Mouse (Mus musculus) kidney, adult 18-20 months (tissue): ENCODE measurements around the gene Gas6.

Source experiments
- DNase-seq: peaks from one replicate; pipeline ENCODE4 v3.0.0; 2021

Gas6 gene

GRCm38 (mm10) chr8:13504894-13505674 lies 10.8 kb upstream of the Gas6 start:
- DNase-seq = no peak

- DNase-seq = no peak
These were observed 9.8 kb upstream of the Gas6 start for GRCm38 (mm10) chr8:13503936-13504606.

DNA sequence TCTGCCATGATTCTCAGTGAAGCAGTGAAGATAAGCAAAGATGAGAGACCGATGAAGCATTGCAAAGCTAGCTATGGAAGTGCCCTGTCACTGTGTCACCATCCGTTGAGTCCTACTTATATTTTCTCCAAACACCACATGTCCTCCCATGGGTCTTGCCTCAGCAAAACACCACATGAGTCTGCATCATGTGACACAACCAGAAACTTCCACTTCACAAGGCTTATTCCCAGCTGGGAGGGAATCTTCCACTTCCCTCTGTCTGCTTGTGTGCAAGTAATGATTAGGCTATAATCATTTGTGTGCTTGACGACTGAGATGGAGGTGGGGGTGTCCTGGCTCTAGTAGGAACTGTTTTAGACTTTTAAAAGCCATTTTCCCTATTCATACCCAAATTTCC lies 6.9 kb upstream of the Gas6 start:
- DNase-seq = no peak

GRCm38 (mm10) chr8:13493011-13493410 lies 1.3 kb downstream of the Gas6 start:
- peak; percentile 71 for DNase-seq

GRCm38 (mm10) chr8:13492198-13492995 lies 1.9 kb downstream of the Gas6 start:
- peak; percentile 73 for DNase-seq

DNA sequence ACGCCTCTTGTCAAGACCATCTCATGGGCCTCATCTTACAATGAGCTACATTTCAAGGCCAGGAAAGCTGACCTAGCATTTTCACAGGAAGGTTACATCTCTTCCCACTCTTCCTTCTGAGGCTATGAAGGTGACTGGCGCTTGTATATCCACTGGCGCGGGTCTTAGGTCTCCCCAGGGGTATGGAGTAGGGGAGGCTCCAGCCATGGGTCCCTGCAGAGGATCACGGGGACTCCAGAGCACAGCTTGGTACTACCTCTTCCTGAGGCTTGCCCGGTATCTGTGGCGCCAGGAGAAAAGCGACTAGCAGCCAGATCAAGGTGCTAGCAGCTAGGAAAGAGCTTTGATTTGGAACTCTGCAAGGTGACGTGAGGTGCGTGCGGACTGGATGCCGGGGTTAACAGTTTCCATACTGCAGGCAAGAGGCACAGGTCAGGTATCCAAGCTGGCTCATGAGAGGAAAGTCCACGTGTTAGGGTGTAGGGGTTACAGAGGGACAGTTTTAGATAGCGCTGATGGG lies 2.7 kb downstream of the Gas6 start:
- no peak for DNase-seq

DNA sequence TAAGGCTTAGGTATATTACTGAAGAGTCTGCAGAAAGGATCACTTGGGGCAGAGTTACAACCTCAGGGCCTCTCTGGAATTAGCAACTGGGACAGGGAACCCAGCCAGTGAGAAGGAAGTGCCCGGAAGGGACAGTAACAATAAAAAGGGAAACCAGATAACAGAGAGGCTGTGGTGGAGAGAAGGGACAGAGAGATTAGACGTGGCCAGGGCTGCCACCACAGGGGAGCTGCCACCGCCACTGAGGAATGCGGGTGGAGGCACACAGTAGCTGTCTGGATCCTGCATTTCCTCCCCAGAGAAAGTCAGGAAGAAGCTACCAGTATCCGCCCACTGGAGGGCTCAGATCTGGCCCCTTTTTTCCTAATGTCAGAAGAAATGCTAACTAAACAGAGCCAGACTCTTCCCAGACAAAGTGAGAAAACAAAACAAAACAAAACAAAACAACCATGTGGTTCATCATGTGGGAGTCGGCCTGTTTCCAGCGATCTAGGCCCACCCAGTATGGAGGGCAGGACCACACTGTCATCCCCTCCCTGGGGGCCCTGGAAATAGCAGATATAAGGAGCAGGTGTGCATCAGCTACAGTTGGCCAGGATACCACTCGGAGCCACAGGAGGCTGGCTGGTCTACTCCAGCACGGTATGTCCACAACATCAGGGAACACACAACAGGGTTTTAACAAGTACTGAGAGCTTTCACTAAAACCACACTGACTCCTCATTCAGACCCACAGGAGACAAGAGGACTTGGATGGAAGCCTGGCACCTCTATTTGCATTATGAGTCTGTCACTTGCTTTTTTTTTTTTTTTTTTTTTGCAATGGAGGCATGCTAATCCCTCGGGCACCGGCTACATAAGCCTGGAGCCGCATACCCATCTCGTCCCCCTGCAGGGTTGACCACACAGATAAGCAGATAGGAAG lies 4.0 kb downstream of the Gas6 start:
- no peak for DNase-seq

- DNase-seq = no peak
These were observed 4.9 kb downstream of the Gas6 start for GRCm38 (mm10) chr8:13489351-13489750.

GRCm38 (mm10) chr8:13483191-13483590 lies 11.1 kb downstream of the Gas6 start:
- no peak for DNase-seq

DNA sequence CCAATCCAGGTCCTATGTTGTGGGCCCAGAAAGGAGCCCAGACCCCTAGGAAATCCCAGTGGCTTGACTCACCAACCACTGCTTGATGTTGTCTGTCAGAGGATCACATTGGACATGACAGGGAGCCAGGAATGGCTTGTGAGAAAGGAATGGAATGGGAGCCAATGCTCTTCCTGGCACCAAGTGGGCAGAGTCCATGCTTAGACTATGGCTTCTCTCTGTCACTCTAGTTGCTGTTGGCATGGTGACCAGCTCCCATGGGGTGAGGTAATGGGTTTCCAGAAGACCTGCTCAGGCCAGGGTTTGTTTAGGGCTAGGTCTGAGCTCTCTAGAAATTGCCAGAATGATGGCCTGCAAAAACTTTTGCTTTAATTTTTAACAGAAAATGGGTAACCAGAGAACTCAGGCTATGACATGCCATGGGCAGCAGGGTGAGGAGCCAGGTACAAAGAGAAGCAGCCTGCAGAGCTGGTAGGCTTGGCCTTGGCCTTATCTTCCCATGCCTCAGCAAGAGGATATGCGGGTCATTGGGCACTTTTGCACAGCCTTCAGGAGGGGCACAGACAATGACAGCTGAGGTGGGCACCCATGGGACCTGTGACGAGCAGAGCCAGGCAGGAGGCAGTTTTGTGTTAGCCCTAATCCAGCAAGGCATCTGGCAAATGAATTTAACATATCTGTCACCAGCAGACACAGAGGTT lies 12.0 kb downstream of the Gas6 start:
- DNase-seq = peak; percentile 72

DNA sequence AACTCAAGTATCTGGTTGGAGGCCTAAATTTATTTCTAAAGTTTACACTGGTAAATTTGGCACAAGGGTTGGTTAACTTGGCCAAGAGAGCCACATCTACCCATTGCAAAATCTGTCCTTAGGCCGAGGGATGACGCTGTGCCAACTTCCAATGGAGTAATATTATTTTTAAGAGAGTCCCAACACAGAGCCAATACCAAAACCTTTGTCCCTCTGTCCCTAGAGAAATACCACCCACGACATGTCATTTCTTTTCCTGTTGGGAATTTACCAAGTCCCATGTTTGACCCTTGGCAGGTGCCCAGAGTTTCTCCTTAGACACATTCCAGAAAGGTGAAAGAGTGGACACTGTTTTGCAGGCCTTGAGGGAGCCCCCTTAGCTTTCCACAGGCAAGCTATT lies 12.7 kb downstream of the Gas6 start:
- peak; percentile 78 for DNase-seq

DNA sequence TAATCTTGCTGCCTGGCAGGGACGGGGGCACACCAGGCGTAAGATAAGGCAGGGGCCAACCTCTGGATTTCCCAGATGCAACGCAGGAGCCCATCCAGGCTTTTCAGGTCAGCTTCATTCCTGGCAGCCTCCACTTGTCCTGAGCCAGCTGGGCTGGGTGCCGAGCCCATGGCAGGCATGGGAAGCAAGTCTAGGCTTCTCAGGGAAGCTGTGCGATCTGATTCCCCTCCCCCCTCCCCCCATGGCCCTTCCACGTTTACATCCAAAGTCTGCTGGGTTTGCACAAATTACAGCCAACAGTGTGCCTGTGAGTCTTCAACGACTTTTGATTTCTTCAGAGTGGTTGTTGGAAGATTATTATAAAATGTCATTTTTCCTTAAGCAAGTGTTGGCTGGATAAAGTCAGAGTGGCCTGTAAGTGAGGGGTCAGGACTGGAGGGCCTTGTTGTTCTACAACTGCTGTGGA lies 13.2 kb downstream of the Gas6 start:
- DNase-seq = peak; percentile 59

DNA sequence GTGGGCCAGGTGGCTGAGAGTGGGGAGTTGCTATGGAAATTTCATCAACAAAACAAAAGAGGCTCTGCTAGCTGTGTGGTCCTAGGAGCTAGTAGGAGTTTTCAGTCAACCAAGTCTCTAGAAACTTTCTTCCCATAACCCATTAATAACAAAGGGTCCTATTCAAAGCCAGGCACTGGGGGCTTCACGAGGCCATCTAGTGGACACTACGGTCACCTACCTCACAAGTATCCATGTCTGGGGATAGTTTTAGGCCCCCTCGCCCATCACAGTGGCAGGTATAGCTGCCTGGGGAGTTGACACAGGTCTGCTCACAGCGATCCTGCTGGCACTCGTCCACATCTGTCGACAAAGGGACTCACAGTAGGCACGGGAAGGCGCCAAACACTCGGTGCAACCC lies 18.4 kb downstream of the Gas6 start:
- no peak for DNase-seq

DNA sequence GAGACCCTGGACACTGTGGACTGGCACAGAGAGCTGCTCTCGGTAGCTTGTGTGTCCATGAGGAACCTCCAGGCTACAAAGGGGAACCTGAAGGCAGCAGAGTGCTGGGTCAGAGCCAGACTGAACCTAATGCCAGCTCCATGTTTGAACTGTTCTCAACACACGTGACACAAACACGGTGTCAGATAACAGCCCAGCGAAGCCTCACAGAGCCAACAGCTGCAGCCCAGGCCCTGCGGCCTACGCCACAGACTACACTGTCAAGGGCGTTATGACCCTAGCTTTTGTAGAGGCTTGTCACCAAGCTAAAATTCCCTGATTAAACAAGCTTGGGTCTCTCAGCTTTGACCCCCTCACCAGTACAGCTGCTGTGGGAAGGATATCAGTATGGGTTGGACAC lies 22.0 kb downstream of the Gas6 start:
- no peak for DNase-seq

- no peak for DNase-seq
These were observed 22.8 kb downstream of the Gas6 start for GRCm38 (mm10) chr8:13471484-13471883.

DNA sequence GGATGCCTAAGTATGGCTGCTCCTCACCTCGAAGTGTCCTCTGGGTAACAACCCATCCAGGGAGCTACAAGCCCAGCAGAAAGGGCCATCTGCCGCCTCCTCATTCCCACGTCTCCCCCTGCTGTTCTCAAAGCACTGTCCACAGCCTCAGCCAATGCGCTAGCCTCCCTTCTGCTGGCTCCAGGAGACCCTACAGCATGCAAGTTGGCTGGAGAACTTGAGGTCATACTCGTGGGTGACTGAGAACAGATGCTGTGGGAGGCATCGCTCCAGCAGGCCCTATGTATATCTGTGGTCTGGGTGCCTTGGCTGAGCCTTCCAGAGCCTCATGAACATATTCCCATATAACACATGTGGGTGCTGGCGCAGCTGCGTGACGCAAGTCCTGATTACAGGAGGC lies 25.6 kb downstream of the Gas6 start:
- DNase-seq = no peak

DNA sequence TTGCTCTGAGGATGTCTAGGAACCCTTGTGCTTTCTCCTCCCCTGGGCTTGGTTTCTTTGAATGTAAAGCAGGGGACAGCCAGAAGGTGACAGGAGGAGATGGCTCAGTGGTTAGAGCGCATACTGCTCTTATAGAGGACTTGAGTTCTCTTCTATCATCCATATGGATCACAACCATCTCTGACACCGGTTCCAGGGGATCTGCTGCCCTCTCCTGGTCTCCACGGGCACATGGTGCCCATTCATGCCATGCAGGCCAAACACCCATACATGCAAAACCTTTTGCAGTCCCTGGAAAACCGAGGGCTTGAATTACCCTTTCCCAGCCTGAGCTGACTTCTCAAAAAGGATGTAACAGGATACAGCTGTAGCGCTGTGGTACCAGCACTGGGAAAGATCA lies 27.3 kb downstream of the Gas6 start:
- no peak for DNase-seq

DNA sequence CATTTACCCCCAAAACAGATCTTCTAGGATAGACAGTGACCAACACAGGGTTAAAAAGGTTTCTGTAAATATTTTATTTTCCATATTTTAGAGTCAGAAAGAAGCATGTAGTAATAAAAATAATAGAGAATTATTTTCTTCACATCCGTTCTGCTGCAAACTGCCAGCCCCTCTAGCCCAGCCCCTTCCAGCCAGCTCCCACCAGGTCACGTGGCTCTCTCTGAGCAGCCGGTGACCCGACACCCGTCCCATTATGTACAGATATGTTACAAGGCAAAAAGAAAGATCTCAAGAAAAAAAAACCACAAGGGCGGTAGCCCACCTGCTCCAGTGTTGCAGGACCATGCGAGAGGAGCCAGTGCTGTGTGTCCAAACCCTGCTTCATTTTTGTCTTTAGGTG lies 29.0 kb downstream of the Gas6 start:
- no peak for DNase-seq

- DNase-seq = peak; percentile 95
These were observed 31.9 kb downstream of the Gas6 start for GRCm38 (mm10) chr8:13462392-13462791.

GRCm38 (mm10) chr8:13461843-13462242 lies 32.4 kb downstream of the Gas6 start:
- peak; percentile 84 for DNase-seq

- peak; percentile 64 for DNase-seq
These were observed 33.1 kb downstream of the Gas6 start for GRCm38 (mm10) chr8:13461085-13461765.
